Comparison of ENCODE assay signal across 8 mouse cellular contexts in genomic region chrX:20290715-20291114, GRCm38 (mm10). TPM values are rescaled to one million over a fixed set of nuclear protein-coding genes. Genes with fewer than 3 reads are reported as not detected.
DNase-seq lines count a peak whose midpoint lies in the region; ATAC-seq and TF ChIP-seq lines count a peak whose summit lies in the region.

No protein-coding gene starts in this region.

- no peak overlapping the region for H3K9ac ChIP-seq in kidney, postnatal 0 days (ENCODE audit: low read depth, low read length)
- no peak overlapping the region for H3K9ac ChIP-seq in forebrain, embryonic 11.5 days (ENCODE audit: low read length)
- no peak overlapping the region for H3K9ac ChIP-seq in liver, embryonic 13.5 days
- H3K9ac ChIP-seq in stomach, embryonic 14.5 days (replicated peaks; ENCODE audit: low read depth, low read length) = no peak overlapping the region

- peak overlapping the region; percentile 81 for H3K4me2 ChIP-seq in kidney, postnatal 0 days (ENCODE audit: low read length)
- peak overlapping the region; percentile 63 for H3K4me2 ChIP-seq in forebrain, embryonic 11.5 days (ENCODE audit: low read depth, low read length, severe bottlenecking)
- H3K4me2 ChIP-seq in liver, embryonic 13.5 days = peak overlapping the region; percentile 70
- peak overlapping the region; percentile 72; the same call in 1 of the 2 replicates for H3K4me2 ChIP-seq in stomach, embryonic 14.5 days (replicated peaks; ENCODE audit: low read depth, low read length)

- no peak for DNase-seq in kidney, postnatal 0 days (ENCODE audit: low spot score)
- no peak for DNase-seq in kidney, postnatal 36 days
- no peak for DNase-seq in forebrain, embryonic 11.5 days (ENCODE audit: low spot score)
- DNase-seq in liver, embryonic 13.5 days = no peak
- DNase-seq in gastrocnemius, postnatal 10 days = no peak
- DNase-seq in lung, postnatal 10 days = no peak

- ATAC-seq in kidney, postnatal 0 days (replicated peaks; ENCODE audit: low FRiP score, low read depth) = no peak
- peak; percentile 60 for ATAC-seq in activated CD4-positive, CD25-positive, alpha-beta regulatory T cell, adult 4 months
- no peak for ATAC-seq in forebrain, embryonic 11.5 days (replicated peaks; ENCODE audit: low FRiP score)
- ATAC-seq in liver, embryonic 13.5 days (ENCODE audit: low read depth) = no peak
- ATAC-seq in stomach, embryonic 14.5 days (ENCODE audit: insufficient number of reproducible peaks, insufficient read depth, low FRiP score, low read depth) = no peak

- WGBS in kidney, postnatal 0 days = 30% methylated on average over 5 of the region's 5 CpGs
- 29% methylated on average over 5 of the region's 5 CpGs for WGBS in forebrain, embryonic 11.5 days
- 21% methylated on average over 5 of the region's 5 CpGs for WGBS in liver, embryonic 13.5 days (ENCODE audit: insufficient replicate concordance)
- WGBS in stomach, embryonic 14.5 days = 33% methylated on average over 5 of the region's 5 CpGs

- no peak overlapping the region for H3K27ac ChIP-seq in kidney, postnatal 0 days
- H3K27ac ChIP-seq in forebrain, embryonic 11.5 days (ENCODE audit: low read depth, low read length) = no peak overlapping the region
- no peak overlapping the region for H3K27ac ChIP-seq in liver, embryonic 13.5 days
- no peak overlapping the region for H3K27ac ChIP-seq in stomach, embryonic 14.5 days (ENCODE audit: low read length)

- H3K4me3 ChIP-seq in kidney, postnatal 0 days (replicated peaks; ENCODE audit: low read depth, low read length) = peak overlapping the region; percentile 49
- peak overlapping the region; percentile 47 for H3K4me3 ChIP-seq in forebrain, embryonic 11.5 days (ENCODE audit: low read depth, low read length)
- peak overlapping the region; percentile 54 for H3K4me3 ChIP-seq in liver, embryonic 13.5 days (replicated peaks)
- H3K4me3 ChIP-seq in stomach, embryonic 14.5 days (ENCODE audit: low read depth, low read length) = peak overlapping the region; percentile 46

- no peaks in the 10 kb centered on the region for H3K36me3 ChIP-seq in kidney, postnatal 0 days (ENCODE audit: insufficient read depth, low read length)
- H3K36me3 ChIP-seq in forebrain, embryonic 11.5 days (ENCODE audit: control insufficient read depth, insufficient read depth, low read length) = no peaks in the 10 kb centered on the region
- no peaks in the 10 kb centered on the region for H3K36me3 ChIP-seq in liver, embryonic 13.5 days
- H3K36me3 ChIP-seq in stomach, embryonic 14.5 days (ENCODE audit: control insufficient read depth, insufficient read depth, low read length) = no peaks in the 10 kb centered on the region

- H3K27me3 ChIP-seq in kidney, postnatal 0 days (ENCODE audit: insufficient read depth, low read length) = no peaks in the 10 kb centered on the region
- no peaks in the 10 kb centered on the region for H3K27me3 ChIP-seq in forebrain, embryonic 11.5 days (ENCODE audit: control insufficient read depth, insufficient read depth, low read length)
- peaks cover 18% of the 10 kb centered on the region for H3K27me3 ChIP-seq in liver, embryonic 13.5 days
- H3K27me3 ChIP-seq in stomach, embryonic 14.5 days (ENCODE audit: control insufficient read depth, insufficient read depth, low read length) = no peaks in the 10 kb centered on the region

- H3K4me1 ChIP-seq in kidney, postnatal 0 days (replicated peaks; ENCODE audit: insufficient read depth, low read length) = no peaks in the 10 kb centered on the region
- no peaks in the 10 kb centered on the region for H3K4me1 ChIP-seq in forebrain, embryonic 11.5 days (replicated peaks; ENCODE audit: control insufficient read depth, insufficient read depth, low read length)
- no peaks in the 10 kb centered on the region for H3K4me1 ChIP-seq in liver, embryonic 13.5 days (replicated peaks)
- H3K4me1 ChIP-seq in stomach, embryonic 14.5 days (ENCODE audit: control insufficient read depth, insufficient read depth, low read length) = no peaks in the 10 kb centered on the region

- no peaks in the 10 kb centered on the region for H3K9me3 ChIP-seq in kidney, postnatal 0 days (replicated peaks; ENCODE audit: low read length)
- no peaks in the 10 kb centered on the region for H3K9me3 ChIP-seq in forebrain, embryonic 11.5 days (ENCODE audit: control insufficient read depth, low read length)
- H3K9me3 ChIP-seq in liver, embryonic 13.5 days (replicated peaks) = no peaks in the 10 kb centered on the region
- H3K9me3 ChIP-seq in stomach, embryonic 14.5 days (ENCODE audit: control insufficient read depth, low read depth, low read length) = no peaks in the 10 kb centered on the region

- TF ChIP-seq CTCF in kidney, postnatal 0 days (IDR thresholded peaks at IDR 0.05; ENCODE audit: low read depth) = no peak

RNA-seq across cellular contexts. Expression of gene Slc9a7, which starts 0.9 kb away (rescaled TPM):
- 1.1 and 1.2 TPM in 2 replicates for polyA plus RNA-seq in kidney, postnatal 0 days (2015; fragmentation: Nextera tagmentation; extraction: Ambion mirVana)
- 1 to 10 TPM; 5.7 to 8.8 TPM for polyA plus RNA-seq in activated CD4-positive, CD25-positive, alpha-beta regulatory T cell, adult 4 months (2017; shearing (Covaris generic))
- polyA plus RNA-seq in forebrain, embryonic 11.5 days (2014; fragmentation: Nextera tagmentation; extraction: Ambion mirVana) = 1.4 and 1.6 TPM in 2 replicates
- polyA plus RNA-seq in liver, embryonic 13.5 days (2015; fragmentation: Nextera tagmentation; extraction: Ambion mirVana) = 0.21 and 0.38 TPM in 2 replicates
- 0.56 and 1.4 TPM in 2 replicates for polyA plus RNA-seq in stomach, embryonic 14.5 days (2014; fragmentation: Nextera tagmentation; extraction: Ambion mirVana)
- total RNA-seq in gastrocnemius, postnatal 10 days (2021) = 10 to 100 TPM in 1 of 2 experiments, 1 to 10 TPM in 1; 7.4 to 10.8 TPM
